Mouse (Mus musculus) megakaryocyte-erythroid progenitor cell, adult 5-6 weeks (primary cell): Measurements from ENCODE around the gene Hfm1. TPM values are rescaled to one million over a fixed set of nuclear protein-coding genes. Genes with fewer than 3 reads are reported as not detected.

Experiments used
- ATAC-seq: replicated peaks from 2 replicates; pipeline ENCODE4 v1.8.0; 2016; ENCODE audit warnings: mild to moderate bottlenecking, inconsistent platforms; ENCODE audit not compliant: severe bottlenecking, poor library complexity, low FRiP score, low TSS enrichment
- total RNA-seq, 2 experiments: library from RNA; stranded (forward) in 1 of 2; stranded (reverse) in 1 of 2; fragments of 200-1000, 215-1000 nt in 1 of 2; fragments of >200 nt in 1 of 2; fragmentation: Nextera tagmentation in 1 of 2; gene quantifications; 2 replicates each; pipeline ENCODE4 v1.2.3; 2014 to 2017

Hfm1 gene
- total RNA-seq, 2 experiments from 2014 or later = 0.79 TPM; not detected in 1

GRCm38 (mm10) chr5:106790496-106791240 is 135.5 kb downstream of the Hfm1 start:
- no peak for ATAC-seq

Other genes starting within 250 kb of the Hfm1 start
- 96.0 and 98.1 TPM in 2 replicates for gene Zfp644, start 229.0 kb downstream of the Hfm1 start, total RNA-seq (2014; fragmentation: Nextera tagmentation)
- gene Zfp644, start 229.0 kb downstream of the Hfm1 start, total RNA-seq (2017) = 75.3 and 86.9 TPM in 2 replicates
- 44.2 and 51.0 TPM in 2 replicates for gene Cdc7, start 38.0 kb upstream of the Hfm1 start, total RNA-seq (2014; fragmentation: Nextera tagmentation)
- gene Cdc7, start 38.0 kb upstream of the Hfm1 start, total RNA-seq (2017) = 27.8 and 40.3 TPM in 2 replicates